Mouse (Mus musculus) layer of hippocampus, postnatal 10 days (tissue): Measurements from ENCODE around the gene Tmem229a. TPM values are rescaled to one million over a fixed set of nuclear protein-coding genes. Genes with fewer than 3 reads are reported as not detected.

ENCODE experiments used
- DNase-seq, 2 experiments: peaks; one replicate each; pipeline ENCODE4 v3.0.0; 2021; ENCODE audit warnings: low spot score in 2 of 2
- long read RNA-seq: library from polyadenylated mRNA; stranded (forward); transcript quantifications from one replicate; pipeline ENCODE4 v2.0.0, GENCODE M21; 2023
- total RNA-seq, 2 experiments: library from RNA; stranded (reverse); gene quantifications; 2 replicates each; pipeline ENCODE4 v1.2.3; 2021

Gene Tmem229a
- total RNA-seq, result 10 to 100 TPM; 40.1 to 40.8 TPM
- long read RNA-seq, full-length matches to known transcripts, result 28 of 29 reads
- long read RNA-seq, partial matches to known transcripts, result 0 of 29 reads
- long read RNA-seq, other reads (novel, unspliced or antisense), result 1 of 29 reads

DNA sequence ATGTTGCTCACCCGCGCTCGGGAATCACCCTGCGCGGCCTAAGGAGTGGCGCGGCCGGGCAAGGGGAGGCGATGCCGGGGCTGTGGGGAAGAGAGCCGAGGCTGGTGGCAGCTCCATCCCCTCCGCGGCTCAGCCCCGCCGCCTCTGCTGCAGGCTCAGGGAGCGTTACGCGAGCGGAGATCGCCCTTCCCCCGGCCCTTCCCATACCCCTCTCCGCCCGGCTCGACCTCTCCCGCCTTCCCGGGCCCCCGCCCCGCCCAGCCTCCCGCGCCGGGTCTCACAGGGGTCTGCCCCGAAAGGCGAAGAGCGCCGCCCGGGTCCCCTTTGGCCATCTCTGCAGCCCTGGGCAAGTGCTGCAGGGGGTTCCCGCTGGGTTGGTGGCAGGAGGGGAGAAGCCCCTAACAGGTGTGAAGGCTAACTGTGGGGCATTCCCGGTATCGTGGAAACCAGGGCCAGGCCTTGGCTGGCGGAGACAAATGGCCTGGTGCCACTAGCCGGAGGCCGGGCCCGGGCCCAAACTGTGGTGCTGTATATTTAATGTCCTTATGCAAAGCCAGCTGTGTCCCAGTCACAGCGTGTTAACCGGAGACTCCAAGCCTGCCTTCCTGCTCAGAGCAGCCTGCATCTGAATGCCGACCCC, at the start of gene Tmem229a:
Gene Tmem229a (minus strand): TSS at position 352 of the 640 bp plus-strand sequence.
- peak in 1 of 2 experiments; percentile 83 for DNase-seq

DNA sequence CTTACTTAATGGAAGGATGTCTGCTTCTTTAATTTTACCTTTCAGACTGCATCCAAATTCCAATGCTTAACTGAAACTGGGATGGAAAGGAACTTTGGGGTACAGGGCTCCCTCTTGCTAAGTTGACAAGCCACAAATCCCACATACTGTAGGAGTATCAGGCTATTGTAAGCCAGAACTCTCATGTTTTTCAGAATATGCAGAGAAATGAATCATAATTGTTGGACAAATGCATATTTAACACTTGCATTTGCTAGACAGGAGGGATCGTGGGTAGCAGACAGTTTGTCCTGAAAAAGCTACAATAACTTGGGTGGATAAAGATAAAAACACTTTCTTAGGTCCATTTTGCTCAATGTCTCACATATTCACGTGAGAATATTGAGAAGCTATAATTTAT, 37.7 kb upstream of the Tmem229a start:
- no peak for DNase-seq

DNA sequence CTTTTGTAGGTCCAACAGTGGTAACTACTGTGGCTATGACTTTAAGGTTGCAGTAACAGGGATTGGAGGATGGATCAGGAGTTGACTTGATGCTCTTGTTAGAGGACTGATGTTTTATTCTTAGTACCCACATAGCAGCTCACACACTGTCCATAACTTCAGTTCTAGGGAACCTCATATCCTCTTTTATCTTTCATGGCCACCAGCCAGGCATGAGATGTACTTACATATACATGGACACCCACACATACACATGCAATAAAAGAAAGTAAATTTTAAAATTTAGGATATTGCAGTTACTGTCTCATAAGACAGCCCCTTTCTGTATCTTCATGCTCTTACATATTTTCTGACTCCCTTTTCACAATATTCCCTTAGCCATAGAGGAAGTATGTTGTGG, 33.7 kb upstream of the Tmem229a start:
- DNase-seq, result no peak

DNA sequence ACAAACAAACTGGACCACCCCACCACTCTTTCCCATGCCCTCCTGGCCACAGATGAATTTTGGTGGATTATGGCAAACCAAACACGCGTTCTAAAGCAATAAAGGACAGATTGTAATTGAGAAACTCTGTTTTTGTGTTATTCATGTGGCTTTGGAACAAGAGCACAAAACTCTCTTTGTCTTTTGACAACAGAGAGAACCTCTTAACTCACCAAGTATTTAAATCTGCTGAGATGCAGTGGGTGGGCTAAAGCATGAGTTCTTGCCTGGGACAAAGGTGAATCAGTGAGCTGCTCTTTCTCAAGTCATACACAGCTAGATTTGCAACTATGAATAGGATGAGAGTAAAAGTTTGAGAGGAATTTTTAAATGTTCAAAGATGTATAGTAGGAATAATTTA, 20.1 kb upstream of the Tmem229a start:
- no peak for DNase-seq

DNA sequence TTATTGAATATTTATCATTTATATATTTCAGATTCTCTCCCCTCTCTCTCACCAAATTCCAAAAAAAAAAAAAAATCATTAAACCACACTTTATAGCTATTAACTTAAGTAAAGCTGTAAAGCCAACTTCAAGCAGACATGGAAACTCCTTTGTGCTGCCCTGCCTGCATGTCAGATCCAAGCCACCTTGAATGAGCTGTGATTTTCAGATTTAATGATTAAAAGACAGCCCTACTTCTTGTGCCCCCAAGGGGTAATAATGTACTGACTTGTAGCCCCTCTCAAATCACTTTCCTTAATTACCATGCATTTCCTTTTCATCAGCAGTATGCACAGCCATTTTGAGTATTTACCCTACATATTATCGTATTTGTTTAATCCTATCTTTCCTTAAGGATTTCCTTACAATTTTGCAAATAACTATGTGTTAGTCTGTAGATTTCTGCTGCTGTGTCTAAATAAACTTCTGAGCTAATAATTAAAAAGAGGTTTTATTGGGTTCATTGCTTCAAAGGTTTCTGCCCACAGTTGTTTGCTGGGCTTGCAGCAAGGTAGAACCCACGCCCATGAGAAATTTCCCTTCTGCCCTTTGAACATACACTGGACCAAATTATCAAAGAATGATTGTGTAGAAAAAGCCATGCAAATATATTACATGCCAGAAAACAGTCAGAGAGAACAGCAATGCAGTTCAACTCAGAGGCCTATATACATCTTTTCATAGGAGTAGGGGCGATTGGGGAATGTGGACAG, 12.6 kb upstream of the Tmem229a start:
- no peak for DNase-seq

DNA sequence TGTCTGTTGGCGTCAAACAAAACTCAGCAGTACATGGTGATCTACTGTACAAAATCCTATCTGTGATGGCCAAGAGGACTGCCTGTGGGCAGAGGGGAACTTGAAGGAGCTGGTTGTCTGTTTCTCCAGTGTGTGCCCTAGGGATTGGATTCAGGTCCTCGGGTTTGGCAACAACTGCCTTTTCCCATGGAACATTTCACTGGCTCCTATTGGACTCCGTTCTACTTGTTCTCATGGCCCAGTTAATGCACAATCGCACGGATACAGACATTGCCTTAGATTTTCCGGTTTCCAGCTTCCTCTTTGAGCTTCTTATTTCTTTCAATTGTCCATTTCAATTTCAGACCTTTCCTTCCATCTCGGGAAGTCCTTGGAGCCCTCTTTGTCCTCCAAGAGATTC, 11.6 kb upstream of the Tmem229a start:
- DNase-seq, result no peak

DNA sequence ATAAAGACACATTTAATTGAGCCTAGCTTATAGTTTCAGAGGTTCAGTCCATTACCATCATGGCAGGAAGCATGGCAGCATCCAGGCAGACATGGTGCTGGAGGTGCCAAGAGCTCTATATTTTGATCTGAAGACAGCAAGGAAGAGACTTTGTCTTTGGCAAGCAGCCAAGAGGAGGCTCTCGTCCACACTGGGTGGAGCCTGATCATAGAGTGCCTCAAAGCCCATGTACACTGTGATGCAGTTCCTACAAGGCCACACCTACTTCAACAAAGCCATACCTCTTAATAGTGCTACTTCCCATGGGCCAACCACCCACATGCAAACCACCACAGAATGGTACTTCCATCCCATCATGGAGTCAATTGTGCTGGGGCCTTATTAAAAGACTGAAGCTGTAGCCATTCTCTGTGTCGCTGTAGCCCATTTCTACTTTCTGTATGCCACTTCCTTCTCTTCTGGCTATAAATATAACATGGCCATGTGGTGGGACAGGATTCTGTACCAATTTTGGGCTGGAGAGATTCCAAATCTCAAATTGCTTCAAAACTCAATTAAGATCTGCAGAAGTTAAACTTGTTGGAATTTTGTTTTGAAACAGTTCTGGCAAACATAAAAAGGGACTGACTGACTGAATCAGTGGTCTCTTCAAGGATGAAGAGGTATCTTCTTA, 10.0 kb upstream of the Tmem229a start:
- DNase-seq, result no peak

DNA sequence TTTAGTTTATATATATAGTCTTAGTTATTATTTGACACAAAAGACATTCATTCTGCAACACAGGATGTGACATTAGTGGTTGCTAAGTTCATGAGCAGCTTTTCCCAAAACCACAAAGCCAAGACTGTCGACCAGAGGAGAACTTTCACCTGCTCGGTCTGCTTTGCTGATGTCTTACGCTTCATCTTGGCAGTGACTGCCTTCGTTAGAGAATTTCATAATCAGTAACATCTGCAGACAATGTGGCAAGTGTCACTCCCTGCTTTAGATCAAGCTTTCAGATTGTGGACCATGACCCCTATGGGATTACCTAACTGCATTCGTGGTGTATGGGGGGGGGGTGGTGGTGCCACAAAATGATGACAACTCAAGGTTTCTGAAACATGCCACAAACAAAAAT, 7.7 kb upstream of the Tmem229a start:
- no peak for DNase-seq

DNA sequence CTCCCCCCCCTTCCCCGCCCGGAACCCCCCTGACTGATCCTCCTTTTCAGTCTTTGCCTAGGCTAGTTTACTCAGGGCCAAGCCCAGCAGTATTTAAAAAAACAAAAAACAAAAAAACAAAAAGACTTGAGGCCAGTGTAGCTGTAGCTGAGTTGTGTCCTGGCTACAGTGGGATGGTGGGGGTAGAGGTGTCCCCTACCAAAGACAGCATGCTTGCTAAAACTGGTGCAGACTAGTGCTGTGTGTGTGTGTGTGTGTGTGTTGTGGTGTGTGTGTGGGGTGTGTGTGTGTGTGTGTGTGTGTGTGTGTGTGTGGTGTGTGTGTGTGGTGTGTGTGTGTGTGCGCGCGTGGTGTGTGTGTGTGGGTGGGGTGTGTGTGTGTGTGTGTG, 483 bp upstream of the Tmem229a start:
- no peak for DNase-seq

DNA sequence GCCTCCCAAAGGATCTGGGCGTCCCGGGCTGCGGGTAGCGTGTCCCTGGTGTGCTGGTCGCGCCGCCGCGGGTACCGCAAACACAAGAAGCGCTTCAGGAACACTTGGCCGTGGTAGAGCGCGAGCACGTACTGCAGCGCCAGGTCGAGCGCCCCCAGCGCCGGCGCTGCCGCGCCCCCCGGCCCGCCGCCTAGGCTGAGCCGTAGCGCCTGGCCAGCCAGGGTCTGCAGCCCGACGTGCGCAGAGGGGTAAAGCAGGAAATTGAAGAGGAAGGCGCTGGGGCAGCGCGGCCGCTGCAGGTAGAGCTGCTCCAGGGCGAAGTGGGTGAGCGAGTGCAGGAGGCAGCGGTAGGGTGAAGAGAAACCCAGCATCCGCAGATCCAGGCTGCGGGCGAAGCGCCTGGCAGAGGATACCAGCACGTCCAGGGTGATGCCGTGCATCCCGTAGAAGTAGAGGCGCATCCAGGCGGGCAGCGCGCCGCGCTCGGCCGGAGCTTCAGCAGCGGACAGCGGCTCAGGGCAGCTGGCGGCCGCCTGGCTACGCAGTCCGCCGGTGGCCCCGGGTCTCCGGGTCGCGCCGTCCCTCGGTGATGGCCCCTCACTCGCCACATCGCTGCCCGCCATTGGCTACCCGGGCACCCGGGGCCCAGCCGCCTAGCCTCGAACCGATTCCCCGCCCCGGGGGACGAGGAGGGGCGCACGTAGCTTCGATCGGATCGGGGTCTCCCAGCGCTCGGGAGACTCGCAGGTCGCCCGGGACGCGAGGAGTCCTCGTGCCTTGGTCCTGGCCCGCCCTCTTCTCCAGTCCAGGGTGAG, 759 bp downstream of the Tmem229a start:
- peak; percentile 72 to 74 for DNase-seq

DNA sequence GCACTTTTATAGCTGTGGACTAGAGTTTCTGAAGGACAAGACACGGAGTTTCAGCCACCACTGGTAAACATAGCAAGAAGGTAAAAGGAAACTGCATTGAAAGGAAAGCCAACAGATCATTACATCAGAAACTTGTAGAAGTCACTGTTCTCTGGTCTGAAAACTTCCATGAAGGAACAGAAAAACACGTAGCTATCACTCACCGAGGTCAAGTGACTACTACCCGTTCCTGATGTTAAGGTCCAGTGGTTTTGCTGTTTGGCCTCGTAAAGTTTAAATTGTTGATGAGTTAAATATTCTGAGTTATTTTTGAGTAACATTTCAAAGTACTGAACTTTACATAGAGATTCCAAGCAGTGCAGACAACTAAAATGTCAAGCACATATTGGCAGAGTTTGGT, 2.0 kb downstream of the Tmem229a start:
- no peak for DNase-seq

DNA sequence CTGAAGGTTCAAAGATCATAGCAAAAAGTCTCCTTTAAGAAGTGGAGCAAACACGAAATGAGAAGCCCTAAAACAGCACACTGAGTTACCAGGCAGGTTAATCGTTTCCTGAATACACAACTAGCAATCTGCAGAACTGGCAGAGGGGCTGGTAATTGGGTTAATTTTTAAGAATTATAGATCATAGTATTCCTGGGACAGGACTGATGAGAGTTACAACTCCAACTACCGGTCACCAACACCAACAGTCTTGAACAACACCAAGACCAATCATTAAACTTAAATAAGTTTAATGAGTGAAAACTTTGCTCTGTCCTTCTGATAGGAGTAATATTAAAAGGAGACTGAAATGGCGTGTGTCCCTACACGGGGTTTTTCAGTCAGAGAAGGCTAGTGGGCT, 3.8 kb downstream of the Tmem229a start:
- DNase-seq, result no peak

DNA sequence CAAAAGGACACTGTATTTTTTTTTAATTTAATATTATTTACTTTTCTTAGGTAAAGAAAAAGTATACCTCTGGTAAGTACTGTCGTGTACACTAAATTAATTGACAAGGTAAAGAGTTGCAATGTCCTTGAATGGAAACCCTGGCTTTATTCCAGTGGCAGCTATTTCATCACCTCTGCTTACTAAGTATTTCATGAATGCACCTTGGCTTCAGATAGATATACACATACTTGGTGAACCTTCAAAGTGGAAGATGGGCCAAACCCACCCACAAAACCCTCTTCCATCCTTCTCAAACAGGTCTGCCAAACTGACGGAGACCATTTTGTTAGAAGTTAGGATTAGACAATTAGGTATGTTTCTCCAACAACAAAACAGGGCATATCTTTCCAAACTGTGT, 5.4 kb downstream of the Tmem229a start:
- no peak for DNase-seq

DNA sequence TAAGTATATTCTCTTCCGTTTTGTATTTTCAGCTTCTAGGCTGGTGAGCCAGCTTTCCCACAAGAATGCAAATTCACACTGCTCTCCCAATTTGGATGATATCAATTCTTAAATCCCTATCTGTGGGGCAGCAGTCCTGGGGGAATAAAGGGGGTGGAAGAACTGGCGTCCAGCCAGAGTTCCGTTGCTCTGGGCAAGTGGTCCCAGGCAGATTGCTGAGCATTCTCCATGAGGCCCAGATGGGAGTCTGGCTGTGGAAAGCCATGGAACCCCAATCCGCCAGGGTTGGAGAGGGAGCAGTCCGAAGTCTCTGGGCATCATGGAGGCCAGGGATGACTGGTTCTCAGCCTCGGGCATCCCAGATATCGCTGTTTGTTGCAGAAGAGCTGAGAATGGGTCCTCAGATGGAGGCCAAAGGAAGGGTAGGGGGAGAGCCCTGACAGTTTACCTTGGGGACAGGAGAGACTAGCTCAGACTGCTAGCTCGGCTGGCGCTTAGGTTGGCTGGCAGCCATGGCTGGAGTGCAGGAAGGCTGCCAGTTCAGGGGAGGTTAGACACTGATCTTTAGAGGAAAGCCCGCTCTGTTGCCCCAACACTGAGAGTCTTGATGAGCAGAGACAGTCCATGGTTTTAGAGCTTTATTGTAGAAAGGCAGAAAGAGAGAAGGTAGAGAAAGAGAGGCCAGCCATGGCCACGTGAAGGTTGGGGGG, 30.9 kb downstream of the Tmem229a start:
- peak; percentile 22 to 36 for DNase-seq

DNA sequence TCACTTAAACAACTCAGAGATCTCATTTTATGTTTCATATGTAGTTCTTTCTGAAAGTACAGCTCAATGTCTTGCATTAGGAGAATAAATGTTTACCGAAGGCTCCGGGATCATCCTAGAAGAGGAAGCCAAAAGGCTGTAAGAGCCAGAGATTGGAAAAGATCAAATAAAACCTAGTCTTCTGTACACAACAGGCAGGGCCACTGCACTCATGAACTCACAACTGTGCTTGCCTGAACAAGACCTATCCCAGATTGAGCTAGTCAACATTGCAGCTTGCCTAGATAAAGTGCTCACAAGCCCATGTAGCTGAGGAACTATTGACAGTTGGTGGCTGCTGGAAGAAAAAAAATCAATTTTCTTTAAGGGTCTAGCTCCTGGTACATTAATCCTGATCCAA, 42.5 kb downstream of the Tmem229a start:
- DNase-seq, result no peak

DNA sequence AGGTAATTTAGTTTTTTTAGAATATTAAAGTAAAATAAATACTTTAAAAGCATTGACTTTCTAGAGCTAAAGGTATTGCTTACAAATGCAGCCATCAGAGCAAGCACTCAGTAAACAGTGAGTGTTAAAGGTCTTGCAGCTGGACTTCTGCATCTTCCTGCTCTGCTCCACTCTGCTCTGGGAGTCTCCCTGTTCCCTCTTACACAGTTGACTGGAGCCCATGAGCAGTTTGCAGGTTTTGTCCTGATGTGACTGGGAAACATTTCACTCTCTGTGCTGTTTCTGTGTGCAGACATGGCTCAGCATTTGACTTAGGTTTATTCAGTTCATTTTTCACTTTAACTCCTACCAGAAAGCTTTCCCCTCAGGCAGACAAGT, 45.4 kb downstream of the Tmem229a start:
- DNase-seq, result no peak

DNA sequence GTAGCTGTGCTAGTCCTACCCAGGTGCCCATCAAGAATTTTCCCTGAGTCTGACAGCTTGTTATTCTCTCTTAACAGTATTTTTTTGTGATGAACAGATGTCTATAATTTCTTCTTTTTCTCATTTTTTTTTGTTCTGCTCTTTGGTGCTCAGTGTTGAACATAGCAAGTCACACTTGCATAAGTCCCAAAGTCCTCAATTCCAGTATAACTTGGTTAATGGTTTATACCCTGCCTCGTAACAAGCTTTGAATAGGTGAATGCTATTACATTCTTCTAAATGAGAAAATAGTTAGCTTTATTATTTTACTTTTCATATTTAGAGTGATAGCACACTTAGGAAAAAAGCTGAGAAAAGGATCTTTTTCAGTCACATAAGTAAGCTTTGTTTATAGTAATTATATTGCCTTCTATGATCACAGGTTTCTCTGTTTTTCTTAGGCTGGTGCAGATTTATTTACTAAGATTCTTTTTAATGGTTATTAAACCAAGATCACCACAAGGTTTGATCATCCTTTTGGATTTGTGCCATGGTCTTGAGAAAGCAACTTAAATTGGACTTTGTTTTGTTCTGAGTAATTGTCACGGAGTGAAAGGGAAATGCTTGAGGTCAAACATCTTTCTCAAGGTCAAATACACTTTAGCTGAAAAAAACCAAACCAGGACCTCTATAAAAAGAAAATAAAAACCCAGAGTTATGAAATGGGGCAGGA, 45.9 kb downstream of the Tmem229a start:
- DNase-seq, result no peak

DNA sequence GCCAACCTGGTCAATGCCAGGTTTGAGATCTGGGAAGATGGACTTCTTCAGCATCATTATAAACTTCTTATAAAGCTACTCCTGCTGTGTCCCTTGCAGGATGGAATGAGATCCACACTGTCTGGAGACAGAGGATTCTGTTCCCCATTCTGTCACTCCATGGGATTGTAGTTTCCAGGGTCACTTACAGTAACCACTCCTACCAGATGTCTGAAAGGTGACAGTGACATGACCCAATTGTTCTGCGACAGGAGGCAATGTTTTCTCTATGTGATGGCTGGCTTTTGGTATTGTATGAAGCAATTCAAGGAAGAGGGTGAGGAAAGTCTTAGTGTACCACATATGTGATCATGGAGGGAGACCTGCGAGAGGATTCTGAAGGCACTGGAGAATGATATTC, 48.3 kb downstream of the Tmem229a start:
- no peak for DNase-seq

DNA sequence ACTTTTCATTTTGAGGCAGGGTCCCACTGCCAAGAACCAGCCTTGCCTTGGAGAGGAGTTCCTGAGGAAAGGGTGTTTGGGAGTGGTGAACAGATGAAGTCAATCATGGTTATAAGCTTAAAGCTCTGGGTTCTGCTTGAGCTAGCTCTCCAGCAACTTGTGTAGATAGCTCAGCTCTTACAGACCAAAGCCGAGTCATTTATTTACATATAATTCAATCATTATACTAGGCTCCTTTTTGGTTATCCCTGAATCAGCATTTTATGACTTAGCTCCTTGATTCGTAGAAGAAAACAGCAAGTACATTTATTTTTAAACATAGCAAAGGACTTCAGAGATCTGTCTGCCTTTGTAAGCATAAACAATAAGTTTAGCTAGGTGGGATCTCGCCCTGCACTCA, 51.0 kb downstream of the Tmem229a start:
- DNase-seq, result no peak
